Mouse (Mus musculus) neutrophil, adult 5-6 weeks (primary cell): ENCODE data around the gene C130050O18Rik. TPM values are rescaled to one million over a fixed set of nuclear protein-coding genes. Genes with fewer than 3 reads are reported as not detected.

Source experiments
- ATAC-seq: fragments of 151-379, 151-347 bp; 2 replicates; pipeline ENCODE4 v1.8.0; 2017; ENCODE audit warnings: mild to moderate bottlenecking, moderate TSS enrichment; ENCODE audit not compliant: insufficient number of reproducible peaks, poor library complexity, low FRiP score, severe bottlenecking; ENCODE audit errors: extremely low read depth
- total RNA-seq: library from RNA; stranded (forward); fragments of 200-1000 nt; gene quantifications from 2 replicates; pipeline ENCODE4 v1.2.3, GENCODE M21; 2017

C130050O18Rik gene
- total RNA-seq, result 40.3 and 41.1 TPM in 2 replicates

DNA sequence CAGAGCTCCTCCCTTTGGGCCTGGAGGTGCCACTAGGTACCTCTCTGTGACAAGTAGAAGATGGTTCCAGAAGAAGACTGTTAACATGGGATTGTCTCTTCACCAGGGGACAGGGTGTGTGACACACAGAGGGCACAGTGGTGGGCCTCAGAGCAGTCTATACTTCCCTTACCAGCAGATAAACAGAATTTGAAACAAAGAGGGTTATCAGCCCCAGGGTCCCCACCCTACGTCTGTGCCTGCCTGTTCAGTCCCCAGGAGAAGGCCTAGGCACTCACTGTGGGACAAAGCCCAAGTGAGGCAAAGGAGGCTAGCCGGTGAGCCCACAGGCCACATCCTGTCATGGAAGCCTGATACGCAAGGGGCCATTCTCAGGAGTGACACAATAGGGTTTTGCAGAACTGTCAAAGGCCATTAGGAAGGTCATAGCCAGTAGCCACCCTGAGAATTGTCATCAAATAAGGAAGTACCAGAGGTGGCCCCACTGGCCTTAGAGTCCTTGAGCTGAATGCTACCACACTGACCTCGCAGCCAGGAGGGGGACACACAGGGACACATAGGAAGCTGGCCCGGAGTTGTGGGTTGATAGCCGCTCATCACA is at the start of gene C130050O18Rik:
TSS of gene C130050O18Rik (plus strand) at position 480 of the 601 bp plus-strand sequence.
- ATAC-seq, result peak; percentile 59

GRCm38 (mm10) chr5:139358653-139359052 is 46.4 kb upstream of the C130050O18Rik start:
- peak; percentile 20; the same call in 1 of the 2 replicates for ATAC-seq

GRCm38 (mm10) chr5:139359244-139359643 is 45.8 kb upstream of the C130050O18Rik start:
- no peak for ATAC-seq

- no peak for ATAC-seq
Observed at GRCm38 (mm10) chr5:139363858-139364257, 41.2 kb upstream of the C130050O18Rik start.

- peak; percentile 62 for ATAC-seq
Observed at GRCm38 (mm10) chr5:139364260-139364910, 40.7 kb upstream of the C130050O18Rik start.

DNA sequence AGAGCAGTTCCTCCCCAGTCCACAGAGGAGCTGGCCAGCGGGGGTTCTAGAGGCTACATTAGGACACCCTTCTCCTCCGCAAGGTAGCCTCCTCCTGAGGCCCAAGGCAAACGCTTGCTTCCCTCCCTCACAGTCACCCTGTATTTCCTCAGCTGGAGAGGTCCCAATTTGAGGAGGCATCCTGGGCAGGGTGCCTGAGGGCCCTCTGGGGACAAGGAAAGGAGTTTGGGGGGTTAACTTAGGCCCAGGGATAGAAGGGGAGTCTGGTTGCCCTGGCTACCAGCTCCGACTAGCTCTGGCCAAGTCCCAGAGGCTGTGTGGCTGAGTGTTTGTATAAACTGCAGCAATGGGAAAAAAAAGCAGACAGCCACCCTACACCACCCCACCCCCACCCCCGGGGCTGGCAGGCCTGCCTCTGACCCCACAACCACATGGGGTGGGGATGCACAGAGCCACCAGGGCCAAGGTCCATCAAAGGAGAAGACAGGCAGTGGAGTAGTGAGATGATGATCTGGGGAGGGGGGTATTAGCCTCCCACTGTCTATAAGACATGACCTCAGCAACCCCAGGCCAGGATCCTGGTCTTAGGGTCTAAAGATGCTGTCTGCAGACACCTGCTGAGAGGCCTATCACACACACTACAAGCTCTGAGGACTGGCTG is 40.0 kb upstream of the C130050O18Rik start:
- no peak for ATAC-seq

DNA sequence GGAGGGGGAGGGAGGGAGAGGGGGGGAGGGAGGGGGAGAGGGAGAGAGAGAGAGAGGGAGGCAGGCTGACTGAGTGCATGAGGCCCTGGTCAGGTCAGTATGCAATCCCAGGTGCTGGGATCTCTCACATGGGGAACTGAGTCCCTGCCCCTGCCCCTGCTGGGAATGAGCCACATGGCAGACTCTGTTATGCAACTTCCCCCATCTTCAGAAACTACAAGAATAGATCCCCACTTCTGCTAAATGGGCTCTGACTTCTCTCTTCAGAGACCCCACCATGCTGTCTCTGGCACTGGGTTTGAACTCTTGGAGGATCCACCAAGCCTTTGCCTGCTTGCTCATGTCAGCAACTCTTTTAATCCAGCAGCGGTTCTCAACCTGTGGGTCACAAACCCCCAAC is 39.3 kb upstream of the C130050O18Rik start:
- ATAC-seq, result peak; percentile 47

- ATAC-seq, result no peak
Observed at GRCm38 (mm10) chr5:139366484-139366883, 38.6 kb upstream of the C130050O18Rik start.

GRCm38 (mm10) chr5:139367884-139368458 is 37.1 kb upstream of the C130050O18Rik start:
- ATAC-seq, result peak; percentile 27; the same call in 1 of the 2 replicates

DNA sequence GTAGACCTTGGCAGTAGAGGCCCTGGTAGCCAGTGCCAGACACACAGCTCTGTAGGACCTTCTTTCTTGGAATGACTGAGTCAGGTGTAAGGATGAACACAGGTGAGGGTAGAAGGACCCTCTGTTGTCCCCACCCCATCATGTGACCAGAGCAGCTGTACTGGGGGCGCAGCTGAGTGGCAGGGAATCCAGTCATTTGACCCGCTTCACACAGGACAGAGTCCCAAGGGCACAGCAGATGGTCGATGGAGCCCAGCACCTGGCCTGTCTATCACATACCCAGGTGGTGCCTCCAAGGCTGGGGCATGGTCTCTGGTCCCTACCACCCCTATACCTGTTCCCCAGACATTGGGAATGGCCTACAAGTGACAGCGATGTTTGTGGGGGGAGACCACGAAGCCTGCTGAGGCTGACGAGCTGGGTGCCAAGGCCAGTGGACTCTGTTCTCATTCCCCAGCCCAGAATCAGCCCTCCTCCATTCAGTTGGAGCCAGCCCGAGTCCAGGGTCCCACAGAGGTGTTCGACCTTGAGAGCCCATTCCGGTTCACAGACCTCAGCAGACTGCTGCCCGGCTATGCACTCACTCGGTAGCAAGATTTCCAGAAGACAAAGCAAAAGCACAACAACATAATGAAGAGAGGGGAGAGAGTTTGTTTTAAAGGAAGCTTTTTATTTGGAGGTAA is 36.3 kb upstream of the C130050O18Rik start:
- no peak for ATAC-seq

DNA sequence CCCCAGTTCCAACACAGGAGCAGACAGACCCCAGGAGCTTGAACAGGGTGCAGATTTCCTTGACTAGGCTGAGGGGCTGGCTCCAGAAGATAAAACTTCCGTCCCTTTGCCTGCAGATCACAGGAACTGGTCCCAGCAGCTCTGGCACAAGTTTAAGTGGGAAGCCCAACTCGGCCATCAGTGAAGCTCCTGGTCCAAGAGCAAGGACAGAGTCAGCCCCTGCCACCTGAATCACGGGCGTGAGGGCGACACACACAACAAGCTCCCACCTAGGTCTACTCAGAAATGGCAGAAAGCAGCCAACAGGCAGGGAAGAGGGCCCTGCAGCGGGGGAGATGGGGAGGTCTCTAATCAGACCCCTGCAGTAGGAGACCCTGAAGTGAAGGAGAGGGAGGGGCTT is 34.7 kb upstream of the C130050O18Rik start:
- no peak for ATAC-seq

DNA sequence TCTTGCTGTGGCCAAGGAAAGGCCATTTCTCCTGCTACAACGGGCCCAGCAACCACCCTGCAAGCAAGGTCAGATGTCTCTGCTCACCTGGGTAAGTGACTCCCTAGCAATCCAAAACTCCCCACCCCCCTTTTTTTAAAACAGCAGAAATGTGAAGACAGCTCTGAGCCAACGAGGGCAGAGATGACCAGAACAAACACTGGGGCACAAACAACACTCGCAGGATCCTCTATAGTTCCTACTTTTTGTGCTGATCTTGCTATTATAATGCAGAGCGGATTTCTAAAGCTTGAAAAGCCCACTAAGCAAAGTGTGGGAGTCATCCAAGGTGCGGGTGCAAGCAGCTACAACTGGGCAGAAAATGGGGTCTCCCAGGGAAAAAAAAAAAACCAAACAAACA is 34.0 kb upstream of the C130050O18Rik start:
- no peak for ATAC-seq

DNA sequence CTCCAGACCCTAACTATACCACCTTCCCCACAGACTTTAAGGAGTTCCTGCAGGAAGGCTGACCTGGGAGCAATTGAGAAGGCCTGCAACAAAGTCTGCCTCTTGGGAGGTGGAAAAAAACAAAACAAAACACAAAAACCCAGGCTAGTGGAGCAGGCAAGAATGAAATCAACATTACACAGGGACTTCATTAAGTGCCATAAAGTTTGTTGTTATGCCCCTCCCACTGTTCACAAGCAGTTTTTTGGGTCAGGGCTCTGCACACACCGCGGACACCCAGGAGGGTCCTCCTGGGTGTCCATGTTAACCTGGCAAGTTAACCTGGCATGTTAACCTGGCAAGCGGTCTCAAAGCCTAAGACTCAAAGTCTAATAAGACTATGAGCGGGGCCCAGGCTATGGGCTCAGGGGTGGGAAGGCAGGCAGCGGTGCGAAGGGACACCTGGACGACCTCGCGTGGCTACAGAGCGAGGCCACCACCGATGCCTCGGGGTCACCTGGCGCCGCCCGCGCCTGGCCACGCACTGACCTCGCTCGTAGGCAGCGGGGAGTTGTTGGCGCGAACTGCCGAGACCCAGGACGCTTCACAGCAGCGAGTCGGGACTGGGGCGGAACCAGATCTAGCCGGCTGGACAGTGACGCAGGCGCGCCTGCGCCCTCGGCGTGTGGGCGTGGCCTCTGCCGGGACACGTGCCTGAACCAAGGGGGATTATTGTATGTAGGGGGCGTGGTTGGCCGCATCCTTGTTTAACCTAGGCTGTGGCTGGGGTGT is 33.3 kb upstream of the C130050O18Rik start:
- peak; percentile 68 for ATAC-seq

DNA sequence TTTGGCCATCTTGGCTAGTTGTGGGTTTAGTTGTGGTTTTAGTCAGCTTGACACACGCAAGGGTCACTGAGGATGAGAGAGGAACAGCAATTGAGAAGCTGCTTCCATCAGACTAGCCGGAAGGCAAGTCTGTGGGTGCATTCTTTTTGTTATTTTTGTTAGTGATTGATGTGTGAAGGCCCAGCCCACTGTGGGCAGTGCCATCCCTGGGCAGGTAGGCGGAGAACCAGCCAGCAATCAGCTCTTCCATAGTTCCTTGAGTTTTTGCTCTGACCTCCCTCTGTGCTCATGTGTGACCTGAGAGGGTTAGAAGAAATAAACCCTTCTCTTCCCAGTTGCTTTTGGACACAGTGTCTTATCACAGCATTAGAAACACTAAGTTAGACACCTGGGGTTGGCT is 32.0 kb upstream of the C130050O18Rik start:
- no peak for ATAC-seq

DNA sequence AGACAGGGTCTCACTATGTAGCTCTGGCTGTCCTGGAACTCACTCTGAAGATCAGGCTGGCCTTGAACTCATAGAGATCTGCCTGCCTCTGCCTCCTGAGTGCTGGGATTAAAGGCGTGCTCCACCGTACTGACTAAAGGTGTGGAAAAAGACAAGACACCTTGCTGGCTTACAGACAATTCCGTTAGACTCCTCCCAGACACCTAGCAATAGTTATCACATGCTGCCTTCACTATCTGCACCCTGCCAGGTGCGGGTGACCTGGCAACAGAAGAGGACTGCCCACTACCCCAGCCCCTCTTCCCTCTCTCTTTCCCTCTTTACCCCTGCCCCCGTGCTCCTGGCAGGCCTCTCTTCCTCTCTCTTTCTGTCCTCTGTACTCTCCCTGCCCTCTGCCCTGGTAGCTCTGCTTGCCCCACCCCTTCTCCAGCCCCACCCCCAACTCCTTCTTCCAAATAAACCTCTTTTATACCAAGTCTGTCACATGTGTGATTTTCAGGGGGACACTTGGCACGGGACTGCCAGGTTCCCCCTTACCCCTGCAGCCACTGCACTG is 31.1 kb upstream of the C130050O18Rik start:
- no peak for ATAC-seq

DNA sequence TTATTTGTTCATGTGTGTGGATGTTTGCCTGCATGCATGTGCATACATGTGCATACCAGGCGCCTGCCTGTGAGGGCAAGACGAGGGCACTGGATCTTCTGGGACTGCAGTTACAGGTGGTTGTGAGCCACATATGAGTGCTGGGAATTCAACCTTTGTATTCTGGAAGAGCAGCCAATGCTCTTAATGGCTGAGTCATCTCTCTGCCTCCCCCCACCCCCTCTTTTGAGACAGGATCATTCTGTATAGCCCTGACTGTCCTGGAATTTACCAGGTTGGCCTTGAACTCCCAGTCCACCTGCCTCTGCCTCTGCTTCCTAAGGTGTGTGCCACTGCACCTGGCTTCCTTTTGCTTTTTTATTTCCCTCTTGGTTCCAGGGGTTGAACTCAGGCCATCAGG is 30.2 kb upstream of the C130050O18Rik start:
- ATAC-seq, result no peak

DNA sequence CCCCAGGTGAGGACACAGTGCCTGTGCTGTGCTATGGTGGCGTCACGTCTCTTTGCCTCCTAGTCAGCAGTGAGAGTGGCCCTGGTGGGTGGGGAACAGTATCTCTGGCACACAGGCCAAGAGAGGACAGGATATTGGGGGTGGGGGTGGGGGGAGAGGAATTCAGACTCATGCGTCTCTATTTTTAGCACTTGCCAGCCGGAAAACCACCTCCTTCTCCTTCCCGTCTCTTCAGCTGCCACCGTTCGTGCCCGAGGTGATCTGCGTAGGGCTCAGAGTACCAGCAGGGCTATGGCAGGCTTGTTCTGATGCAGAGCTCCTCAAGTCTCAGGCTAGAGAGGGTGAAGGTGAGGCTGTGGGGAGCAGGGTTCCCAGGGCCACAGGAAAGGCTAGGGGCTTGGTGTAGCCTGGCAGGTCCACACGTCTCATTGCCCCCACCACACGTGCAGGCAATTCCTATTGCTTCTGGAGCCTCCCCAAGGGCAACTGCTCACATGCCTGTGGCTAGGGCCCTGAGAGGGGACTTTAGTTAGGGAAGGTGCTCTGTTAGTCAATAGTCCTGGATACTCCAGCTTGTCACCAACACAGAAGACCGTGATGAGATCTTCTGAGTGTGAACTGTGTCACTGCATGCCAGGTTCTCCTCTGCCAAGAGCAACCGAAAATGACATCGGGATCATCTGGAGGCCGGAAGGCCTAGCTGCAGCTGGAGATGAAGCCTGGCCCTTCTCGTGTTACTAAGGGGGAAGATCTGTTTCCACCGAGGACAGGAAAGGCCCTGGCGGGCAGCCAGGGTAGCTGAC is 27.4 kb upstream of the C130050O18Rik start, which contains the start of gene Gpr146:
TSS of gene Gpr146 (plus strand) at position 230 of the 803 bp plus-strand sequence.
- ATAC-seq, result no peak

- no peak for ATAC-seq
Observed at GRCm38 (mm10) chr5:139378271-139378556, 26.9 kb upstream of the C130050O18Rik start.
